Comparison of ENCODE assay signal across 36 mouse cellular contexts in the genomic region with DNA sequence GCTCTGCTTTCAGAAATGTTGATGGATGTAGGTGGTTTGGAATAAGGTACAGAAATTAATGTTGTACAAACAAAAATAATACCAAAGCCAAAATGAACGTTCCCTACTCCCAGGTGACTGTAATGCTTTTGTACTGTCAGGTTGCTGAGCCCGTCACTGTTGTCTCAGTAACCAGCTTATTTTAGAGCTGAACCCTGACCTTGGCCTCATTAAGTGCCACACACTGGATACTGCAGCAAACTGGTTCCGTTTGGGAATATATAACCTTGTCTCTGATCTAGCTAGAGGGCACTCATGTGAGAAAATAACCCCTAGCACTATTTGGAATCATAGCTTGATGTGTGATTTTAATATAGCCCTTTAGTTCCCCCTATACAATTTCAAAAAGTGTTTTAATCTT. TPM values are rescaled to one million over a fixed set of nuclear protein-coding genes. Genes with fewer than 3 reads are reported as not detected.
A peak's percentile ranks its signal among the peaks of the same experiment; 100 is the strongest.
DNase-seq lines count a peak whose midpoint lies in the region; ATAC-seq lines count a peak whose summit lies in the region.
"Had no signal": no experiment of that assay in that cellular context is flagged by ENCODE, and none has a peak within 500 bp of the region (broad histone marks: within the 10 kb centered on the region; RNA-seq: fewer than 3 reads in every experiment).

No protein-coding gene starts in this region.

- no peak overlapping the region for H3K9ac ChIP-seq in hindbrain, embryonic 11.5 days (ENCODE audit: low read depth, low read length)
- H3K9ac ChIP-seq in hindbrain, embryonic 13.5 days, result no peak overlapping the region
- no peak overlapping the region for H3K9ac ChIP-seq in midbrain, embryonic 13.5 days (replicated peaks)
- no peak overlapping the region for H3K9ac ChIP-seq in midbrain, embryonic 14.5 days (replicated peaks; ENCODE audit: low read length)
- H3K9ac ChIP-seq in intestine, embryonic 16.5 days (ENCODE audit: low read depth, low read length), result no peak overlapping the region
- H3K9ac ChIP-seq: forebrain, embryonic 15.5 days; intestine, embryonic 15.5 days; liver, embryonic 14.5 days; neural tube, embryonic 12.5 days had no signal

- peak; percentile 18 to 67 for DNase-seq in adrenal gland, adult (ENCODE audit: inconsistent age in 2 of 2, low spot score in 1 of 2)
- DNase-seq in adrenal gland, adult 18-20 months (ENCODE audit: low spot score in 2 of 2), result no peak
- no peak for DNase-seq in hindbrain, embryonic 11.5 days (ENCODE audit: low spot score)
- no peak for DNase-seq in midbrain, embryonic 14.5 days
- peak; percentile 44 for DNase-seq in embryo, embryonic 11 days
- DNase-seq: cerebellum, adult 8-10 months; cerebellum, postnatal 36 days; gastrocnemius, postnatal 36 days; heart, adult 18-20 months; heart, postnatal 36 days; kidney, adult 8-10 months; kidney, postnatal 10 days; liver; lung, adult 2 months; lung, postnatal 10 days; right cerebral cortex, adult 18-20 months; spleen, adult 18-20 months; thymus, postnatal 14 days had no signal

- no peaks in the 10 kb centered on the region for H3K27me3 ChIP-seq in hindbrain, embryonic 11.5 days (ENCODE audit: control insufficient read depth, insufficient read depth, low read length)
- no peaks in the 10 kb centered on the region for H3K27me3 ChIP-seq in hindbrain, embryonic 13.5 days
- H3K27me3 ChIP-seq in midbrain, embryonic 13.5 days, result no peaks in the 10 kb centered on the region
- no peaks in the 10 kb centered on the region for H3K27me3 ChIP-seq in midbrain, embryonic 14.5 days (ENCODE audit: control insufficient read depth, insufficient read depth, low read length)
- H3K27me3 ChIP-seq in intestine, embryonic 16.5 days (replicated peaks; ENCODE audit: control insufficient read depth, insufficient read depth, low read length), result no peaks in the 10 kb centered on the region
- H3K27me3 ChIP-seq: CH12.LX; forebrain, embryonic 15.5 days; intestine, embryonic 15.5 days; neural tube, embryonic 12.5 days had no signal

- no peaks in the 10 kb centered on the region for H3K9me3 ChIP-seq in hindbrain, embryonic 11.5 days (ENCODE audit: control insufficient read depth, low read length)
- no peaks in the 10 kb centered on the region for H3K9me3 ChIP-seq in hindbrain, embryonic 13.5 days
- no peaks in the 10 kb centered on the region for H3K9me3 ChIP-seq in midbrain, embryonic 13.5 days
- H3K9me3 ChIP-seq in midbrain, embryonic 14.5 days (ENCODE audit: control insufficient read depth, low read length), result no peaks in the 10 kb centered on the region
- no peaks in the 10 kb centered on the region for H3K9me3 ChIP-seq in intestine, embryonic 16.5 days (ENCODE audit: control insufficient read depth, low read length)
- H3K9me3 ChIP-seq: forebrain, embryonic 15.5 days; intestine, embryonic 15.5 days; neural tube, embryonic 12.5 days had no signal

- peak; percentile 56; the same call in 1 of the 2 replicates for ATAC-seq in hindbrain, embryonic 11.5 days (ENCODE audit: low FRiP score)
- ATAC-seq in hindbrain, embryonic 13.5 days (ENCODE audit: low FRiP score), result no peak
- ATAC-seq in midbrain, embryonic 13.5 days, result peak; percentile 56; the same call in 1 of the 2 replicates
- ATAC-seq in midbrain, embryonic 14.5 days (ENCODE audit: low FRiP score, low TSS enrichment), result no peak
- no peak for ATAC-seq in intestine, embryonic 16.5 days
- ATAC-seq: activated CD4-positive, CD25-positive, alpha-beta regulatory T cell, adult 4 months; forebrain, embryonic 15.5 days; hindbrain, embryonic 16.5 days; intestine, embryonic 15.5 days had no signal

- H3K27ac ChIP-seq in hindbrain, embryonic 11.5 days (ENCODE audit: low read depth, low read length), result no peak overlapping the region
- H3K27ac ChIP-seq in hindbrain, embryonic 13.5 days, result no peak overlapping the region
- no peak overlapping the region for H3K27ac ChIP-seq in midbrain, embryonic 13.5 days
- H3K27ac ChIP-seq in midbrain, embryonic 14.5 days (replicated peaks; ENCODE audit: low read depth, low read length), result no peak overlapping the region
- H3K27ac ChIP-seq in intestine, embryonic 16.5 days (ENCODE audit: low read length), result no peak overlapping the region
- H3K27ac ChIP-seq: forebrain, embryonic 15.5 days; intestine, embryonic 15.5 days; liver, embryonic 14.5 days; macrophage; neural tube, embryonic 12.5 days had no signal

- H3K36me3 ChIP-seq in hindbrain, embryonic 11.5 days (ENCODE audit: control insufficient read depth, insufficient read depth, low read length), result no peaks in the 10 kb centered on the region
- H3K36me3 ChIP-seq in hindbrain, embryonic 13.5 days, result no peaks in the 10 kb centered on the region
- no peaks in the 10 kb centered on the region for H3K36me3 ChIP-seq in midbrain, embryonic 13.5 days
- no peaks in the 10 kb centered on the region for H3K36me3 ChIP-seq in midbrain, embryonic 14.5 days (ENCODE audit: control insufficient read depth, insufficient read depth, low read length)
- H3K36me3 ChIP-seq in intestine, embryonic 16.5 days (ENCODE audit: control insufficient read depth, insufficient read depth, low read length), result no peaks in the 10 kb centered on the region
- H3K36me3 ChIP-seq: forebrain, embryonic 15.5 days; intestine, embryonic 15.5 days; neural tube, embryonic 12.5 days had no signal

- 40% methylated on average over 3 of the region's 3 CpGs for WGBS in hindbrain, embryonic 11.5 days
- WGBS in hindbrain, embryonic 13.5 days, result 40% methylated on average over 3 of the region's 3 CpGs
- 46% methylated on average over 3 of the region's 3 CpGs for WGBS in midbrain, embryonic 13.5 days
- 62% methylated on average over 3 of the region's 3 CpGs for WGBS in midbrain, embryonic 14.5 days
- 49% methylated on average over 3 of the region's 3 CpGs for WGBS in intestine, embryonic 16.5 days

- H3K4me1 ChIP-seq in hindbrain, embryonic 11.5 days (replicated peaks; ENCODE audit: control insufficient read depth, insufficient read depth, low read length), result no peaks in the 10 kb centered on the region
- H3K4me1 ChIP-seq in hindbrain, embryonic 13.5 days (replicated peaks), result 0 out of 2 replicates have a peak, but pooled peaks cover 2% of the 10 kb centered on the region
- no peaks in the 10 kb centered on the region for H3K4me1 ChIP-seq in midbrain, embryonic 13.5 days (replicated peaks)
- no peaks in the 10 kb centered on the region for H3K4me1 ChIP-seq in midbrain, embryonic 14.5 days (ENCODE audit: control insufficient read depth, insufficient read depth, low read length)
- no peaks in the 10 kb centered on the region for H3K4me1 ChIP-seq in intestine, embryonic 16.5 days (ENCODE audit: control insufficient read depth, insufficient read depth, low read length)
- H3K4me1 ChIP-seq: intestine, embryonic 15.5 days; neural tube, embryonic 12.5 days had no signal

- H3K4me3 ChIP-seq in hindbrain, embryonic 11.5 days (ENCODE audit: low read depth, low read length), result no peak overlapping the region
- no peak overlapping the region for H3K4me3 ChIP-seq in hindbrain, embryonic 13.5 days
- H3K4me3 ChIP-seq in midbrain, embryonic 13.5 days (replicated peaks), result no peak overlapping the region
- no peak overlapping the region for H3K4me3 ChIP-seq in midbrain, embryonic 14.5 days (replicated peaks; ENCODE audit: low read depth, low read length)
- no peak overlapping the region for H3K4me3 ChIP-seq in intestine, embryonic 16.5 days (ENCODE audit: low read length)
- H3K4me3 ChIP-seq: forebrain, embryonic 15.5 days; intestine, embryonic 15.5 days; myocyte; neural tube, embryonic 12.5 days had no signal

- no peak overlapping the region for H3K4me2 ChIP-seq in hindbrain, embryonic 11.5 days (replicated peaks; ENCODE audit: low read depth, low read length)
- H3K4me2 ChIP-seq in hindbrain, embryonic 13.5 days, result no peak overlapping the region
- no peak overlapping the region for H3K4me2 ChIP-seq in midbrain, embryonic 13.5 days (replicated peaks)
- no peak overlapping the region for H3K4me2 ChIP-seq in midbrain, embryonic 14.5 days (ENCODE audit: low read length)
- no peak overlapping the region for H3K4me2 ChIP-seq in intestine, embryonic 16.5 days (ENCODE audit: low read depth, low read length)
- H3K4me2 ChIP-seq: forebrain, embryonic 15.5 days; heart, embryonic 11.5 days; intestine, embryonic 15.5 days; neural tube, embryonic 12.5 days had no signal

RNA-seq across cellular contexts. Expression of a gene that starts 60.0 kb away (rescaled TPM):
- total RNA-seq in adrenal gland, adult 18-20 months (2021), result 1 to 10 TPM; 1.1 to 2.5 TPM
- polyA plus RNA-seq in hindbrain, embryonic 11.5 days (2014; fragmentation: Nextera tagmentation; extraction: Ambion mirVana), result 0.14 TPM in 1 of 2 replicates, not detected in the other
- 0.08 TPM in 1 of 2 replicates, not detected in the other for polyA plus RNA-seq in hindbrain, embryonic 13.5 days (2015; fragmentation: Nextera tagmentation; extraction: Ambion mirVana)
- polyA plus RNA-seq in midbrain, embryonic 13.5 days (2015; fragmentation: Nextera tagmentation; extraction: Ambion mirVana), result 0.08 TPM in 1 of 2 replicates, not detected in the other
- polyA plus RNA-seq in midbrain, embryonic 14.5 days (2014; fragmentation: Nextera tagmentation; extraction: Ambion mirVana), result 0.11 TPM in 1 of 2 replicates, not detected in the other
- polyA plus RNA-seq in intestine, embryonic 16.5 days (2015; fragmentation: Nextera tagmentation; extraction: Ambion mirVana), result 0.11 TPM in 1 of 2 replicates, not detected in the other
- total RNA-seq: ES-E14; megakaryocyte-erythroid progenitor cell, adult 5-6 weeks had no signal
- polyA plus RNA-seq: frontal cortex, adult 2 months; limb, embryonic 11.5 days; lung, adult 2 months; macrophage; urinary bladder, adult 2 months had no signal

Comparison
In these comparisons a context has a peak if more than half of its experiments do, and no peak if none do; other contexts are left out.
1. DNase-seq: peak in adrenal gland, adult (2 of 2) and embryo, embryonic 11 days (single experiment); none in adrenal gland, adult 18-20 months (0 of 2), hindbrain, embryonic 11.5 days (single experiment) and midbrain, embryonic 14.5 days (single experiment).
2. ATAC-seq: peak in hindbrain, embryonic 11.5 days (single experiment) and midbrain, embryonic 13.5 days (single experiment); none in hindbrain, embryonic 13.5 days (single experiment), midbrain, embryonic 14.5 days (single experiment) and intestine, embryonic 16.5 days (single experiment).